In genomic region chr13:119364160-119364559, GRCm38 (mm10) we compare ENCODE assay signal across 13 mouse cellular contexts.
DNase-seq lines count a peak whose midpoint lies in the region; ATAC-seq lines count a peak whose summit lies in the region.
"Had no signal": no experiment of that assay in that cellular context is flagged by ENCODE, and none has a peak within 500 bp of the region (broad histone marks: within the 10 kb centered on the region; RNA-seq: fewer than 3 reads in every experiment).

No protein-coding gene starts in this region.

- H3K4me2 ChIP-seq in hindbrain, embryonic 11.5 days (replicated peaks; ENCODE audit: low read depth, low read length), result no peak overlapping the region
- no peak overlapping the region for H3K4me2 ChIP-seq in hindbrain, embryonic 12.5 days (replicated peaks)
- H3K4me2 ChIP-seq in midbrain, embryonic 11.5 days, result no peak overlapping the region
- no peak overlapping the region for H3K4me2 ChIP-seq in midbrain, embryonic 15.5 days
- H3K4me2 ChIP-seq: embryonic facial prominence, embryonic 13.5 days; forebrain, embryonic 12.5 days; heart, embryonic 11.5 days; neural tube, embryonic 15.5 days had no signal

- H3K27me3 ChIP-seq in hindbrain, embryonic 11.5 days (ENCODE audit: control insufficient read depth, insufficient read depth, low read length), result no peaks in the 10 kb centered on the region
- no peaks in the 10 kb centered on the region for H3K27me3 ChIP-seq in hindbrain, embryonic 12.5 days
- H3K27me3 ChIP-seq in midbrain, embryonic 11.5 days (ENCODE audit: control insufficient read depth, insufficient read depth, low read length), result no peaks in the 10 kb centered on the region
- no peaks in the 10 kb centered on the region for H3K27me3 ChIP-seq in midbrain, embryonic 15.5 days (replicated peaks)
- H3K27me3 ChIP-seq: embryonic facial prominence, embryonic 13.5 days; forebrain, embryonic 12.5 days; neural tube, embryonic 15.5 days had no signal

- no peak for DNase-seq in hindbrain, embryonic 11.5 days (ENCODE audit: low spot score)
- peak; percentile 61 for DNase-seq in midbrain, embryonic 11.5 days (ENCODE audit: low spot score, missing footprints)
- peak; percentile 25 for DNase-seq in ES-CJ7 (ENCODE audit: low read depth, low spot score)
- DNase-seq in thymus, postnatal 36 days, result no peak
- DNase-seq in urinary bladder, postnatal 14 days (ENCODE audit: low spot score), result no peak
- DNase-seq: heart, postnatal 36 days had no signal

- H3K36me3 ChIP-seq in hindbrain, embryonic 11.5 days (ENCODE audit: control insufficient read depth, insufficient read depth, low read length), result 0 out of 2 replicates have a peak, but pooled peaks cover 2% of the 10 kb centered on the region
- peaks cover 16% of the 10 kb centered on the region for H3K36me3 ChIP-seq in hindbrain, embryonic 12.5 days
- H3K36me3 ChIP-seq in midbrain, embryonic 11.5 days (ENCODE audit: control insufficient read depth, insufficient read depth, low read length), result peaks cover 2% of the 10 kb centered on the region; the same call in 1 of the 2 replicates
- peaks cover 5% of the 10 kb centered on the region; the same call in 1 of the 2 replicates for H3K36me3 ChIP-seq in midbrain, embryonic 15.5 days (replicated peaks)

- H3K9me3 ChIP-seq in hindbrain, embryonic 11.5 days (ENCODE audit: control insufficient read depth, low read length), result no peaks in the 10 kb centered on the region
- no peaks in the 10 kb centered on the region for H3K9me3 ChIP-seq in hindbrain, embryonic 12.5 days (replicated peaks)
- H3K9me3 ChIP-seq in midbrain, embryonic 11.5 days (ENCODE audit: control insufficient read depth, low read length), result no peaks in the 10 kb centered on the region
- no peaks in the 10 kb centered on the region for H3K9me3 ChIP-seq in midbrain, embryonic 15.5 days
- H3K9me3 ChIP-seq: forebrain, embryonic 12.5 days; neural tube, embryonic 15.5 days had no signal

- H3K4me1 ChIP-seq in hindbrain, embryonic 11.5 days (replicated peaks; ENCODE audit: control insufficient read depth, insufficient read depth, low read length), result no peaks in the 10 kb centered on the region
- no peaks in the 10 kb centered on the region for H3K4me1 ChIP-seq in hindbrain, embryonic 12.5 days
- no peaks in the 10 kb centered on the region for H3K4me1 ChIP-seq in midbrain, embryonic 11.5 days (ENCODE audit: control insufficient read depth, insufficient read depth, low read length)
- H3K4me1 ChIP-seq in midbrain, embryonic 15.5 days, result no peaks in the 10 kb centered on the region
- H3K4me1 ChIP-seq: embryonic facial prominence, embryonic 13.5 days; forebrain, embryonic 12.5 days; neural tube, embryonic 15.5 days had no signal

- no peak overlapping the region for H3K27ac ChIP-seq in hindbrain, embryonic 11.5 days (ENCODE audit: low read depth, low read length)
- no peak overlapping the region for H3K27ac ChIP-seq in hindbrain, embryonic 12.5 days
- H3K27ac ChIP-seq in midbrain, embryonic 11.5 days (ENCODE audit: low read depth, low read length), result no peak overlapping the region
- H3K27ac ChIP-seq in midbrain, embryonic 15.5 days, result no peak overlapping the region
- H3K27ac ChIP-seq: embryonic facial prominence, embryonic 13.5 days; forebrain, embryonic 12.5 days; neural tube, embryonic 15.5 days had no signal

- peak; percentile 20; the same call in 1 of the 2 replicates for ATAC-seq in hindbrain, embryonic 11.5 days (ENCODE audit: low FRiP score)
- ATAC-seq in hindbrain, embryonic 12.5 days (ENCODE audit: low FRiP score), result no peak
- ATAC-seq in midbrain, embryonic 11.5 days (ENCODE audit: low FRiP score), result 0 out of 2 replicates have a peak, but pooled peaks have one; percentile 36
- ATAC-seq in midbrain, embryonic 15.5 days (replicated peaks), result no peak
- 0 out of 2 replicates have a peak, but pooled peaks have one; percentile 22 for ATAC-seq in granulocyte monocyte progenitor cell, adult 5-6 weeks (replicated peaks; ENCODE audit: poor library complexity, severe bottlenecking)

- H3K9ac ChIP-seq in hindbrain, embryonic 11.5 days (ENCODE audit: low read depth, low read length), result no peak overlapping the region
- H3K9ac ChIP-seq in hindbrain, embryonic 12.5 days, result no peak overlapping the region
- H3K9ac ChIP-seq in midbrain, embryonic 11.5 days (ENCODE audit: low read length), result no peak overlapping the region
- H3K9ac ChIP-seq in midbrain, embryonic 15.5 days, result no peak overlapping the region
- H3K9ac ChIP-seq: embryonic facial prominence, embryonic 13.5 days; forebrain, embryonic 12.5 days; neural tube, embryonic 15.5 days had no signal

- WGBS in hindbrain, embryonic 11.5 days, result 90% methylated on average over 5 of the region's 5 CpGs
- 89% methylated on average over 5 of the region's 5 CpGs for WGBS in hindbrain, embryonic 12.5 days
- whole genome bisulfite sequencing in midbrain, embryonic 11.5 days, result 89% methylated on average over 5 of the region's 5 CpGs
- 90% methylated on average over 5 of the region's 5 CpGs for WGBS in midbrain, embryonic 15.5 days

- H3K4me3 ChIP-seq in hindbrain, embryonic 11.5 days (ENCODE audit: low read depth, low read length), result no peak overlapping the region
- H3K4me3 ChIP-seq in hindbrain, embryonic 12.5 days, result no peak overlapping the region
- no peak overlapping the region for H3K4me3 ChIP-seq in midbrain, embryonic 11.5 days (ENCODE audit: low read depth, low read length)
- H3K4me3 ChIP-seq in midbrain, embryonic 15.5 days, result no peak overlapping the region
- H3K4me3 ChIP-seq: embryonic facial prominence, embryonic 13.5 days; forebrain, embryonic 12.5 days; neural tube, embryonic 15.5 days had no signal

Comparison
In these comparisons a context has a peak if more than half of its experiments do, and no peak if none do; other contexts are left out.
1. ATAC-seq: peak in hindbrain, embryonic 11.5 days (single experiment), midbrain, embryonic 11.5 days (single experiment) and granulocyte monocyte progenitor cell, adult 5-6 weeks (single experiment); none in hindbrain, embryonic 12.5 days (single experiment) and midbrain, embryonic 15.5 days (single experiment).
2. DNase-seq: peak in midbrain, embryonic 11.5 days (single experiment) and ES-CJ7 (single experiment); none in hindbrain, embryonic 11.5 days (single experiment), thymus, postnatal 36 days (0 of 2) and urinary bladder, postnatal 14 days (single experiment).